Mouse (Mus musculus): ENCODE data around the gene Zfp575. TPM values are rescaled to one million over a fixed set of nuclear protein-coding genes. Genes with fewer than 3 reads are reported as not detected.

Zfp575 gene
- total RNA-seq, 2 experiments from 2014 or later: 0.08 to 0.17 TPM

Other genes with a start within 250 kb of the Zfp575 start
- gene Lypd5, start 238.4 kb downstream of the Zfp575 start, total RNA-seq (2021): not detected
- under 1 TPM; 0.70 to 0.81 TPM for gene Kcnn4, start 217.4 kb downstream of the Zfp575 start, total RNA-seq (2021)
- gene Smg9, start 188.0 kb downstream of the Zfp575 start, total RNA-seq (2021): 1 to 10 TPM; 7.6 TPM
- not detected for gene Irgc1, start 135.3 kb downstream of the Zfp575 start, total RNA-seq (2021)
- gene Plaur, start 125.2 kb downstream of the Zfp575 start, total RNA-seq (2021): 1 to 10 TPM; 2.1 to 2.2 TPM
- 10 to 100 TPM; 13.1 to 13.9 TPM for gene Cadm4, start 105.6 kb downstream of the Zfp575 start, total RNA-seq (2021)
- 10 to 100 TPM; 15.1 to 15.6 TPM for gene Zfp428, start 80.6 kb downstream of the Zfp575 start, total RNA-seq (2021)
- not detected for gene AC161166.1, start 75.2 kb downstream of the Zfp575 start, total RNA-seq (2021)
- gene Irgq, start 57.0 kb downstream of the Zfp575 start, total RNA-seq (2021): 10 to 100 TPM; 15.7 to 18.2 TPM
- not detected for gene Pinlyp, start 41.5 kb downstream of the Zfp575 start, total RNA-seq (2021)
- gene Xrcc1, start 41.4 kb downstream of the Zfp575 start, total RNA-seq (2021): 10 to 100 TPM; 27.8 to 27.9 TPM
- 10 to 100 TPM; 44.6 to 49.1 TPM for gene Ethe1, start 98 bp downstream of the Zfp575 start, total RNA-seq (2021)
- under 1 TPM; 0.50 to 0.57 TPM for gene Phldb3, start 23.1 kb upstream of the Zfp575 start, total RNA-seq (2021)
- not detected for gene Lypd3, start 48.9 kb upstream of the Zfp575 start, total RNA-seq (2021)
- gene Tex101, start 89.0 kb upstream of the Zfp575 start, total RNA-seq (2021): not detected
- gene BC049730, start 121.6 kb upstream of the Zfp575 start, total RNA-seq (2021): not detected
- gene Gm4763, start 139.3 kb upstream of the Zfp575 start, total RNA-seq (2021): not detected
- gene Cd177, start 172.7 kb upstream of the Zfp575 start, total RNA-seq (2021): under 1 TPM in 1 of 2 experiments, not detected in 1; 0.08 TPM
- gene Ceacam10, start 189.6 kb upstream of the Zfp575 start, total RNA-seq (2021): not detected

Data from heart, postnatal 25 days (tissue).